Mouse (Mus musculus) kidney, adult 9 months (tissue): ENCODE measurements around the gene Zfp207.
"Not testable (repeated sequence)": the region's sequence is repeated elsewhere in the genome, so short reads cannot be mapped to it uniquely, and the experiment has no call there.

Experiments
- DNase-seq: peaks from one replicate; pipeline ENCODE4 v3.0.0; 2022

Zfp207 gene

DNA sequence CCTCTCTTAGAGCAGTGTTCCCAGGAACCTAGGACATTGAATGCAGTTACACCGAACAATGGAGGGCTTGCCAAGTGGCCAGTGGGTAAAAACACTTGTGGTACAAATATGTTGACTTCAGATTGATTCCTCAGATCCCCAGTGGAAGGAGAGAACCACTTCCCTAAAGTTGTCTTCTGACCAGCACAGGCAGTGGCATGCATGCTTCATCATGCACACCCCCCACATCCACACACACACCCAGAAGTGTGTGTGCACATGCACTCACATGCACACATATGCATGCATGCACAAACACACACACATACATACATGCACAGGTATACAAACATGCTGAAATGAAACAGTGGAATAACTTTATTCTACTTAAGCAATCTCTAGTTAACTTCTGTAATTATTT lies 36.7 kb downstream of the Zfp207 start:
- no peak for DNase-seq

DNA sequence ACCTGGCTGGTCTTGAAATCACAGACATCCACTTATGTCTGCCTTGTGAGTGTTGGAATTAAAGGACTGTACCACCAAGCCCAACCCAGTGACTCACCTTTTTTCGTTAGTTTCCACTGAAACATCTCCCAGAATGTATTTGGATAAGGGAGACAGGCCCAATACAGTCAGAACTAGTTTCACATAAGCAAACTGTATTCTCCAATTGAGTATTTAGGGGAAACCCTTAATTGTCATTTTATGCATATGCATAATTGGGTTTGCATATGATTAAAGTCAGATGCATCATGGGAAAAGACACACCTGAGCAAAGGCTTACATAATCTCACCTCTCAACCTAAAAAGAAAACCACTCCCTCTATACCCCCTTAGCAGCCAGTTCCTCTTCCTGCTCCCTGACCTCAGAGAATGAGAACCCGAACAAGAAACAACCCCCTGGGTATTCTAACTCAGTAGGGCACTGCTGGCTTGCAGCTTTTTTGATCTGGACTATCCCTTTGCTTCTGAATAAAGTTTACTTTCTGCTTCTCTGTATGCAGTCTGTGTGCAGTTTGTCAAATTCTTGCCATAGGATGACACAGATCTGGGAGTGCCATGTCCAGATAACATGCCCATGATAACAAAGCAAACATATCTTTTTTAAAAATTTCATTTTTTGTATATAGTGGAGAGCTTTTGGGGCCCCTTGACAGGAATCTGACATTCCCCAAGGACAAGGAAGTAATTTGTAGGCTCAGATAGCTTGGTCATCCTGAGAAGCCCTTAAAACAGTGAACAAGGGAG lies 37.3 kb downstream of the Zfp207 start:
- no peak for DNase-seq

DNA sequence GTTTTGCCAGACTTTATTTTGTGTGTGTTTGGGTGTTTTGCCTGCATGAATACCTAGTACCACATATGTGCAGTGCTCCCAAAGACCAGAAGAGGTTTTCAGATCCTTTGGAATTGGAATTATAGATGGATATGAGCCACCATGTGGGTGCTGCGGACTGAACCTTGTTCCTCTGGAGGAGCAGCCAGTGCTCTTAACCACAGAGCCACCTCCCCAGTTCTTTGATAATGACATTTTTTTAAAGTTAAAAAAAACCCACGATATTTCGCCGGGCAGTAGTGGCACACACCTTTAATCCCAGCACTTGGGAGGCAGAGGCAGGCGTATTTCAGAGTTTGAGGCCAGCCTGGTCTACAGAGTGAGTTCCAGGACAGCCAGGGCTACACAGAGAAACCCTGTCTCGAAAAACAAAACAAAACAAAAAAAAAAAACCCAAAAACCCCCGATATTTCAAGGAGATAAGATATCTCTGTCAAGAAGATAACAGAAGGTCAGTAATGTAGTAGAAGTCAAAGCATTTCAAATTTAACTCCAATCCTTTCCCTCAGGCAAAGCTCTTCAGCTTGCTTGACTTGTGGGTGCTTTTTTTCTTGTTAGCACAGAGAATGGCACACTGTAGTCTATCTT lies 38.5 kb downstream of the Zfp207 start:
- DNase-seq = no peak

DNA sequence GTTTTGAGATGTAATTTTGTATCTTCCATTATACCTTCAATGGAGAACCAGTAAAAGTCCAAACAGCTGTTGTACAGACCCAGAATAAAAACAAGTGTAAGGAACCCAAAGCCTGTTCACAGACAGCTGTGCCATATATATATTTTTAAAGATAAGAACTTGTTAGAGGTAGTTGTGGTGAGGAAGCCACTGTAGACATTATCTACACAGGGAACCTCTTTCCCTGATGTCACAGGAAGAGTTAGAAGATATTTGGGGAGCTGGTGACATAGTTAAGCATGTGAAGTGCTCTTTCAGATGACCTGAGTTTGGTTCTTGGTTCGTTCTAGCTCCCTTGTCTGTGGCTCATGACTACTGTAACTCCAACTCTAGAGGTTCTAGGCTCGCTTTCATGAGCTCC lies 41.6 kb downstream of the Zfp207 start:
- DNase-seq = no peak

DNA sequence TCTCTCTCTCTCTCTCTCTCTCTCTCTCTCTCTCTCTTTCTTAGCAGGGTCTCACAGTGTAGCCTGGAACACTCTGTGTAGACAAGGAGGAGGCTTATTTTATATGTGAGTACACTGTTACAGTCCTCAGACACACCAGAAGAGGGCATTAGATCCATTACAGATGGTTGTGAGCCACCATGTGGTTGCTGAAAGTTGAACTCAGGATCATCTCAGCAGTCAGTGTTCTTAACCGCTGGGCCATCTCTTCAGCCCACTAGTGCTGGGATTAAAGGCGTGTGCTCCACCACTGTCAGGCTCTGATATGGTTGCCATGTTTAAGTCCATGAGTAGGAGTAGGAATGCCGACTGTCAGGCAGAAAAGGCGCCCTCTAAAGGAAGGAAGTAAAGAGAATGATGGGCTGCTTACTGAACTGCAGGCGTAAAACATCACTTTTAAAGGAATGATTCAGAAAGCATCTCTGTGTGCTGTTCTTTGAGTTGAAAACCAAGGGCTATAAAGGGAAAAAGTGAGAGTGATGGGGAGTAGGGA lies 42.2 kb downstream of the Zfp207 start:
- no peak for DNase-seq

DNA sequence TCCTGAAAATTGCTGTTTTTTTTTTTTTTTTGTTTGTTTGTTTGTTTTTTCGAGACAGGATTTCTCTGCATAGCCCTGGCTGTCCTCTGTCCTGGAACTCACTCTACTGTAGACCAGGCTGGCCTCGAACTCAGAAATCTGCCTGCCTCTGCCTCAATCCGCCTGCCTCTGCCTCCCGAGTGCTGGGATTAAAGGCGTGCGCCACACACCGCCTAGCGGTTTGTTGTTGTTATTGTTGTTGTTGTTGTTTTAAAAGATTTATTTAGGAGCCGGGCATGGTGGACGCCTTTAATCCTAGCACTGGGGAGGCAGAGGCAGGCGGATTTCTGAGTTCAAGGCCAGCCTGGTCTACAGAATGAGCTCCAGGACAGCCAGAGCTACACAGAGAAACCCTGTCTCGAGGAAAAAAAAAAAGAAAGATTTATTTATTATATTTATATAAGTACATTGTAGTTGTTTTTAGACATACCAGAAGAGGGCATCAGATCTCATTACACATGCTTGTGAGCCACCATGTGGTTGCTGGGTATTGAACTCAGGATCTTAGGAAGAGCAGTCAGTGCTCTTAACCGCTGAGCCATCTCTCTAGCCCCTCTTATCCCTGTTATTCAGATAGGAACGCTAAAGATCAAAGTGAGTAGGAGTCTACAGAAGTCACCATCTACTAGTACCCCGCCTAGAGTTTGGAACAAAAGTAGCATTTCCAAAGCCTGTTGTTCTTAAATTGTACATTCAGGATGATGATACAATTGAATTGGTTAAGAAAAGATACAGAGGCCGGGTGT lies 43.1 kb downstream of the Zfp207 start:
- not testable (repeated sequence) for DNase-seq

DNA sequence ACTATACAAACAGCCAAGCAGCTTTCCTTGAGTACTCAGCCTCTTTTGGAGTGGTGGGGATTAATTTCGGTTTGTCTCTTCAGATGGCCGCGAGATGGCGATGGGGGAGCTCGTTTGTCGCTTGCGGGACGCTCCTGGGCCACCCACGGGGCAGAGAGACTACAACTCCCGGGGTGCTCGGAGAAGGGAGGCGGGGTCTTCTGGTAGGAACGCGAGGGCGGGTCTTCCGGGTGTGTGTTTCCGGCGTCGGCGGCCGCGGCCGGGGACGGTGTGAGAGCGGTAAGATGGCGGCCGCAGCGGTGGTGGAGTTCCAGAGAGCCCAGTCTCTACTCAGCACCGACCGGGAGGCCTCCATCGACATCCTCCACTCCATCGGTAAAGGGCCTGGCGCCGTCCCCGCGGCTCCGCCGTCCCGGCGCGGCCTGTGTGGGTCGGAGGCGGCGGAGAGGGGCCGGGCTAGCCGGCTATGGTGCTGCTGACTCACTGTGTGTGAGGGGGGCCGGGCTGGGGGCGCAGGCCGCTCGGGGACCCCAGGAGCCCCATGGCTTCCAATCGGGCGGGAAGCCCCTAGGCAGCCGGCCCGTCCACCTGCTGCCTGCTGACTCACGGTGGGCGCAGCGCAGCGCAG lies 45.4 kb downstream of the Zfp207 start, which contains the start of gene Psmd11:
Gene Psmd11 (plus strand): TSS at position 235 of the 628 bp plus-strand sequence.
- peak; percentile 97 for DNase-seq

DNA sequence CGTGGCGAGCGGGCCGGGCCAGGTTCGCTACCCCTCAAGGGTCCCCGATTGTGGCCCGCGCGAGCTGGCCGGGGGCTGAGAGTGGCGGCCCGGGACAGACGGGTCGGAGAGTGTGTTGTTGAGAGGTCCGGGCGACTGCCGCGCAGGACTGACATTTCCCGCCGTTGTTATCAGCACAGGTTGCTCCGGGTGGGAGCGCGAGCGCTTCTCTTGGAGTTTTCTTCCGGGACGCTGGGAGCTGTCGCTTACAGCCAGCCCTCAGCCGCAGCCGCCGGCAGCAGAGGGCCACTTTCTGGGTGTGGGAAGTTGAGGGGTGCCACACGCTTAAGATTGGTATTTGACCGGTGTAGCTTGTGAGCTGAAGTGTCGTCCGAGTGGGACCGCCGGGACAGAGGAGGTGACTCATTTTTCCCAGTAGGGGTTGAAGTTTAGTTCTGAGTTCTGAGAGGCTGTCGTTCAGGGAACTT lies 46.0 kb downstream of the Zfp207 start:
- DNase-seq = peak; percentile 34

DNA sequence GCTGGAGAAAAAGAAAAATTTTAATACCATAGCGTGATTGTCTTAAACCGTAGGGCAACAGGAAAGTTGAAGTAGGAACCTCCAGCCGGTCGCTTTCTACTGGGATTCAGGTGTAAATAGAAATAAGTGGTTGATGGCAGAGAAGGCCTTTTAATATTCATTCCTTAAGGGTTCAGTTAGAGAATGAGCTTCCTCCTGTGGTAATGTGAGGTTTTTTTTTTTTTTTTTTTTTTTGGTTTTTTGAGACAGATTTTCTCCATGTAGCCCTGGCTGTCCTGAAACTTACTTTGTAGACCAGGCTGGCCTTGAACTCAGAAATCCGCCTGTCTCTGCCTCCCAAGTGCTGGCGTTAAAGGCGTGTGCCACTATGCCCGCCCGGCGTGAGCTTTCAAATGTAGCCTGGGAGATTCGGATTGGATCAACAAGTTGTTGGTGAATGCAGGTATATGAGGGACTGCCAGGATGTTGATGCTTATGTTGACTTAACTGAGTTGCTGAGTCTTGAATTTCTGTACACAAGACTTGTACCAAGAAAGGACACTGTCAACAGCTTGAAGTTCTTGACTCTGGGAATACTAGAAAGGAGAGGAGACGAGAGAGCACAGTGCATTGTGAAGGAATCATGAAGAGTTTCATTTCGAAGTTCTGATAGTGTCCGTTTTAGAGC lies 46.6 kb downstream of the Zfp207 start:
- DNase-seq = peak; percentile 11

DNA sequence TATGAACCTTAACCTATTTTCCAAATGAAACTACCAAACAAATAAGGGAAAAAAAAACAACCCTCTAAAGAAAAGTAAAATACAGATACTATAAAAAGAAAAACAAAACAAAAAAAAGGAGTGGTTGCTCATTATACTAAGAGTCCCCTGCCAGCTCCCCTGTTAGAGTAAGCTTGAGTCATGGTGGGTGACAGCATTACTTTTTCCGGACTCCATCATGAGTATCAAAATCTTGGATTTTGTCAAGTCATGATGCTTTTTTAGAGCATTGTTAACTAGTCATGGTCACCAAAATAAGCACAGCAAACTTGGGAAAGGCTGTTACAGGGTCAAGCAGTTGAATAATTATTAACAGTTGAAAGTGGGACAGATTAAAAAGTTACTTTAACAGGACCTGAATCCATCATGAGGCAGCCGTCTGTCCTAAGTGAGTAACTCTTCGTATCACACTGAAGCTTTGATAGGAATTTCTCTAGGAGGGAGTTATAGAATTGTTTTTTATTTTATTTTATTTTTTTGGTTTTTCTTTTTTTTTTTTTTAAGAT lies 47.4 kb downstream of the Zfp207 start:
- peak; percentile 73 for DNase-seq

DNA sequence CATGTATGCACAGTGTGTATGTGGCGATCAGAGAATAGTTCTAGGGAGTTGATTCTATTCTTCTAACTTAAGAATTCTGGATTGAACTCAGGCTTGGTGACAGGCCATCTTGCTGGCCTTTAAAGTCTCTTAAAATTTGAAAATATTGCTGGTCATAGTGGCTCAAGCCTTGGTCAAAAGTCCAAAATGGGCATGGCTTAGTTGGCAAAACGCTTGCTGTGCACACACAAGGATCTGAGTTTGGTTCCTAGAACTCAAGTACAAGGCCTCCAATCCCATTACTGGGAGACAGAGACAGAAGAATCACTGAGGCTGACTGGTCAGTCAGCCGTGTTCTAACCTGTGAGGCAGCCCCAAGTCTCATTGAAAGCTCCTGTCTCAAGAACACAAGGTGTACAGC lies 63.8 kb downstream of the Zfp207 start:
- peak; percentile 28 for DNase-seq

DNA sequence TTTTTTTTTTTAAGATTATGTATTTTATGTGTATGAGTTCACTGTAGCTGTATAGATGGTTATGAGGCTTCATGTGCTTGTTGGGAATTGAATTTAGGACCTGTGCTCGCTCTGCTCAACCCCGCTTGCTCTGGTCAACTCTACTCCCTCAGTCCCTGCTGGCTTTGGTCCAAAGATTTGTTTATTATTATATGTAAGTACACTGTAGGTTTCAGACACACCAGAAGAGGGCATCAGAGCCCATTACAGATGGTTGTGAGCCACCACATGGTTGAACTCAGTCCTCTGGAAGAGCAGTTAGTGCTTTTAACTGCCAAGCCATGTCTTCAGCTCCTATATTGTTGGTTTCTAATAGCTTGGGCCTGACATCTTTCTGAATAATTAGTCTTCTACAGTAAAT lies 66.8 kb downstream of the Zfp207 start:
- no peak for DNase-seq

DNA sequence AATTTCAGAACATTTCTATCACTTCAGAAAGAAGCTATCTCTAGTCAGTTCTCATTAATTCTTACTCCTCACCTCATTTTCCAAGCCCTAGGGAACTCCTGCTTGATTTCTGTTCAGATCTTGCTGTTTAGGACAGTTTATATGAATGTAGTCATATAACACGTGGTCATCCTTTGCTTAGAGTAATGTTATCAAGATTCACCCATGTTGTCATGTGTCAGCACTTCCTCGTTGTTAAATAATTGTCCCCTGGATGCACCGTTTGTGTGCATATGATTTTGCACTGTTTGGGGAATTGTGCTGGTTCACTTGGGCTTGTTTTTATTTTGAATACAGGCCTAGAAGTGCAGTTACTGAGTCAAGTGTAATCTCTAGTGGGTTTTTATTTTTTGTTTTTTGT lies 69.2 kb downstream of the Zfp207 start:
- DNase-seq = no peak

DNA sequence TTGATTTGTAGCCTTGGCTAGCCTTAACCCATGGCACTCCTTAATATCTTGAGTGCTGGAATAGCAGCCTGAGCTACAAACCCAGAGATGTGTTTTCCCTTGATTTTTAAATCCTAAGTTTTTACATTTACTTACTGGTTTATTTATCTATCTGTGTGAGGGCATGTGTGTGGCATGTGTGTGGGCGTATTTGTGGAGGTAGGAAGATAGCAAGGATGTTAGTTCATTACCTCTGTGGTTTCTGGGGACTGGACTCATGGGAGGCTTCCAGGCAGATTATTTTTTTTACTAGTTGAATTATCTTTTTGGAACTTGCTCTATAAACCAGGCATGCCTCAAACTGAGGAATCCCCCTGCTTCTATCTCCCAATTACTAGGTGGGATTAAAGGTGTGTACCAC lies 70.1 kb downstream of the Zfp207 start:
- no peak for DNase-seq
